Mouse (Mus musculus) kidney, postnatal 0 days (tissue): Measurements from ENCODE around the gene Sash3. TPM values are rescaled to one million over a fixed set of nuclear protein-coding genes. Genes with fewer than 3 reads are reported as not detected.
A peak's percentile ranks its signal among the peaks of the same experiment; 100 is the strongest.

ENCODE experiments used
- ATAC-seq: fragments of 200-750 bp; cut with Nextera tagmentation; replicated peaks from 2 replicates; pipeline ENCODE4 v1.8.0; 2017; ENCODE audit warnings: low read depth, moderate number of reproducible peaks, moderate TSS enrichment, moderate library complexity; ENCODE audit not compliant: low FRiP score
- DNase-seq: peaks from one replicate; pipeline ENCODE4 v3.0.0-alpha.2; 2016; ENCODE audit warnings: low spot score
- H3K27ac ChIP-seq: fragments of 300-500 bp; sonication (generic); 2 replicates; pipeline ENCODE4 v1.5.1; 2014; ENCODE audit warnings: mild to moderate bottlenecking
- H3K27me3 ChIP-seq: fragments of 300-500 bp; sonication (generic); 2 replicates; pipeline ENCODE4 v1.6.1; 2014; ENCODE audit warnings: low read length, mixed read lengths; ENCODE audit not compliant: insufficient read depth
- H3K36me3 ChIP-seq: fragments of 300-500 bp; sonication (generic); 2 replicates; pipeline ENCODE4 v1.6.1; 2014; ENCODE audit warnings: low read length, mixed read lengths; ENCODE audit not compliant: insufficient read depth
- H3K4me1 ChIP-seq: fragments of 300-500 bp; sonication (generic); replicated peaks from 2 replicates; pipeline ENCODE4 v1.6.1; 2014; ENCODE audit warnings: antibody characterized with exemption, low read length, mixed read lengths; ENCODE audit not compliant: insufficient read depth
- H3K4me2 ChIP-seq: fragments of 300-500 bp; sonication (generic); 2 replicates; pipeline ENCODE4 v1.6.1; 2014; ENCODE audit warnings: mild to moderate bottlenecking, low read length, moderate library complexity, mixed read lengths
- H3K4me3 ChIP-seq: fragments of 300-500 bp; sonication (generic); replicated peaks from 2 replicates; pipeline ENCODE4 v1.5.1; 2014; ENCODE audit warnings: low read depth, low read length
- H3K9ac ChIP-seq: fragments of 300-500 bp; sonication (generic); 2 replicates; pipeline ENCODE4 v1.6.1; 2014; ENCODE audit warnings: low read depth, low read length
- H3K9me3 ChIP-seq: fragments of 300-500 bp; sonication (generic); replicated peaks from 2 replicates; pipeline ENCODE4 v1.6.1; 2016; ENCODE audit warnings: low read length, inconsistent platforms, mixed read lengths
- CTCF ChIP-seq: IDR thresholded peaks from 2 replicates; pipeline ENCODE4 v1.5.1; 2016; ENCODE audit warnings: antibody characterized with exemption, low read depth, mild to moderate bottlenecking, moderate library complexity
- WGBS: fragments of 180-500 bp; shearing (Covaris S2); extraction: QIAGEN DNeasy Blood & Tissue Kit; methylation state at CpG from one replicate; pipeline ENCODE4 v1.1.7; 2014; 5-methylcytosine and 5-hydroxymethylcytosine counted together
- polyA plus RNA-seq: library from polyadenylated mRNA; unstranded; fragments of >200 nt; fragmentation: Nextera tagmentation; extraction: Ambion mirVana; gene quantifications from 2 replicates; pipeline ENCODE4 v1.2.1, GENCODE M21; 2015

Gene Sash3
- 1.1 and 1.2 TPM in 2 replicates for polyA plus RNA-seq

DNA sequence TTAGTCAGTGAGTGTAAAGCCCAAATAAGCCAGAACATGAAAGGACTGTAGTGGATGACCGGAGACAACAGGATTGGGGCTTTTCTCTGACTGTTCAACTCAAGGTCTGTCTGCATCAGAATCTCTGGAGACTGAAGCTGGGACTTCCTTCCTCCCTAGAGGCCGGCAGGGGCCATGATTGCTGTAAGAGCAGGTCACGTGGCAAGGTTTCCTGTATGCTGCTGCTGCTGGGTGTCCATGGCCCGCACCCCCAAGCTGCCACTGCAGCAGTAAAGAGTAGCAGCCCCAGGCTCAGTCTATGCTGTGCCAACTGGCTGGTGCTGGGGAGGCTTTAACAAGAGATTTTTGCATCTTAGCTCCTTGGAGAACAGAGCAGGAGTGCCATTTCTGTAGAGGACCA lies at the start of gene Sash3:
Gene Sash3, plus strand, starts transcription at position 175 of the 400 bp plus-strand sequence.
- Histone ChIP-seq H3K9me3 (no peaks in the 10 kb centered on the region), H3K36me3 (no peaks in the 10 kb centered on the region), H3K27me3 (no peaks in the 10 kb centered on the region), H3K4me3 (no peak within 1 kb of the TSS), H3K27ac (no peak within 1 kb of the TSS), H3K4me1 (no peaks in the 10 kb centered on the region), H3K4me2 (no peak within 1 kb of the TSS), H3K9ac (no peak within 1 kb of the TSS)
- WGBS, result 81% methylated on average over 4 of the region's 4 CpGs
- ATAC-seq (no peak), DNase-seq (no peak)
- TF ChIP-seq CTCF, result no peak

DNA sequence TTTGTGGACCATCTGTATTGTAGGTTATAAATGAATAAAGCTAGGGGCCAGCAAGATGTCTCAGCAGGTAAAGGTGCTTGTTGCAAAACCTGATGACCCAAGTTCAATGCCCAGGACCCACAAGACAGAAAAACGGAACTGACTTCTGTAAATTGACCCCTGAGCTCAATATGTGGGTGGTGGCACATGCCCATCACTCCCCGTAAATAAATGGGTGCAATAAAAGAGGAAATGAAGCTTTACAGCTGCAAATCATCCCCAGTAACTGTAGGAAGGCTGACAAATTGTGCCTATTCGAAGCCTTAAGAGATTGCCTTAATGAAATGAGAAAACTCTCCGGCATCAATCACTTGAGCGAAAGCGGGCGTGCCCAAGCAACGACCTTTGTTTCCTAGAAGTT lies 49.7 kb upstream of the Sash3 start:
- Histone ChIP-seq H3K9ac (no peak overlapping the region), H3K36me3 (no peaks in the 10 kb centered on the region), H3K27me3 (no peaks in the 10 kb centered on the region), H3K9me3 (no peaks in the 10 kb centered on the region), H3K4me1 (no peaks in the 10 kb centered on the region), H3K4me2 (no peak overlapping the region), H3K4me3 (no peak overlapping the region), H3K27ac (no peak overlapping the region)
- ATAC-seq (no peak), DNase-seq (no peak)
- WGBS, result 51% methylated on average over 8 of the region's 8 CpGs
- no peak for TF ChIP-seq CTCF

DNA sequence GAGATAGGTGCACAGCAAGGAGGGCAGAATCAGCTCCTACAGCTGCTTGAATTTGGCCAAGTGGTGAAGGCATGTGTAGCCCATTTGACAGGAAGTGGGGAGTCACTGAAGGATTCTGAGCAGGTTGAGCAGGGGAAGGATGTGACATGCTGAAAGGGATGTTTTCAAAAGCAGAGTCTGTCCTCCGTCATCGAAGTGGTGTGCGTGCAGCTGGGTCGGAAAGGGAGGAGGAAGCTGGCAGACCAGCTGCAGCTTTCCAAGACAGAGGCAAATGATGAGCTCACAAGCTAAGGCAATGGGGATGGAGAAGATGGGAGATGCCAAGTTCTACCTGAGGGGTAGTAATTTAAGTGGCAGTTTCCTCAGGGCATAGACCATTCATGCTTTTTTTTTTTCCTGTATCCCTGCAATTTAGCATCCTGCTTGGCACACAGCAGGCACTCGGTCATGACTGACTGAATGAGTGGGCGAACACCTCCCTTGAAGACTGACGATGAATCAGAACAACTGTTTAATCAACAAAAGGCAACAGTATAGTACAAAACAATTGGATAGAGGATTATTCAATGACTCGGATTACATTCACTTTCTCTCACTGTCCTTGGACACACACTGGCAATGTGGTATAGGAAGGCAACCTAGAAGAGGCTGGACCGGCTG lies 47.6 kb upstream of the Sash3 start:
- Histone ChIP-seq H3K9me3 (no peaks in the 10 kb centered on the region), H3K27ac (no peak overlapping the region), H3K4me2 (no peak overlapping the region), H3K36me3 (no peaks in the 10 kb centered on the region), H3K9ac (no peak overlapping the region), H3K4me3 (no peak overlapping the region), H3K27me3 (no peaks in the 10 kb centered on the region), H3K4me1 (no peaks in the 10 kb centered on the region)
- no peak for ATAC-seq
- no peak for DNase-seq
- 81% methylated on average over 9 of the region's 9 CpGs for WGBS
- no peak for TF ChIP-seq CTCF

DNA sequence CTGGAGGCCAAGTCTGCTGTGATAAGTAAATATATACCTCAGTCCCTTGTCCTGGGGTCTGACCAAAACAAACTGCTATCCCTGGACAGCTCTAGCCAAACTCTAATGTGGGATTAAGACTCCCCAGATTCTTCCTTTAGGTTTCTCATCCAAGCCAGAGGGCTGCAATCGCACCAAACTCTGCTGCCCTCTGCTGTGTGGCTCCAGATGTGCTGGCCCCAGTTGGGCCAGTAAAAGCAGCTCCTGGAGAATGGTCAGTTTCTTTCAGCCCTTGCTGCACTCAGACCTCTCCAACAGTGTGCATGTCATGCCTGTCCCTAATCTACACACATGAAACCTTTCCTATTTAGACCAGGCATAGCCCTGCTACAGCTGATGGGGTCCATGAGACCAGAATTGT lies 46.4 kb upstream of the Sash3 start:
- Histone ChIP-seq H3K9me3 (no peaks in the 10 kb centered on the region), H3K27me3 (no peaks in the 10 kb centered on the region), H3K4me1 (no peaks in the 10 kb centered on the region), H3K27ac (no peak overlapping the region), H3K9ac (no peak overlapping the region), H3K4me2 (no peak overlapping the region), H3K4me3 (no peak overlapping the region), H3K36me3 (no peaks in the 10 kb centered on the region)
- ATAC-seq (no peak), DNase-seq (peak; percentile 41)
- 26% methylated on average over 1 of the region's 1 CpGs for WGBS
- peak; percentile 66 for TF ChIP-seq CTCF

DNA sequence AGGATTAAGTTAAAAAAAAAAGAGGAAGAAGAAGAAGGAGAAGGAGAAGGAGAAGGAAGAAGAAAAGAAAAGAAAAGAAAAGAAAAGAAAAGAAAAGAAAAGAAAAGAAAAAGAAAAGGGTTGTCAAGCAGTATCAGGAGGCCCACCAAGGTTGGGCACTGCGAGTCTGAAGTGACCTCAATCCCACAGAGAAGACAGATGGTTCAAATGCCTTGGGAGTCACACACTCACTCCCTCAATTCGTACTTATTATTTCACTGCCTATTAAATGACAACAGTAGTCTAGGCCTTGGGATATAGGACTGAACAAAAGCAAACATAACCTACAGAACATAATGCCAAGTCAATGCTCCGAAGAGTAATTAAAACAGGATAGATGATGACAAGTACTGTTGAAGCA lies 43.0 kb upstream of the Sash3 start:
- Histone ChIP-seq H3K4me2 (no peak overlapping the region), H3K36me3 (no peaks in the 10 kb centered on the region), H3K9ac (no peak overlapping the region), H3K4me1 (no peaks in the 10 kb centered on the region), H3K4me3 (no peak overlapping the region), H3K27ac (no peak overlapping the region), H3K9me3 (no peaks in the 10 kb centered on the region), H3K27me3 (no peaks in the 10 kb centered on the region)
- DNase-seq, result no peak
- TF ChIP-seq CTCF, result no peak
- ATAC-seq, result no peak
- 82% methylated on average over 3 of the region's 3 CpGs for WGBS

DNA sequence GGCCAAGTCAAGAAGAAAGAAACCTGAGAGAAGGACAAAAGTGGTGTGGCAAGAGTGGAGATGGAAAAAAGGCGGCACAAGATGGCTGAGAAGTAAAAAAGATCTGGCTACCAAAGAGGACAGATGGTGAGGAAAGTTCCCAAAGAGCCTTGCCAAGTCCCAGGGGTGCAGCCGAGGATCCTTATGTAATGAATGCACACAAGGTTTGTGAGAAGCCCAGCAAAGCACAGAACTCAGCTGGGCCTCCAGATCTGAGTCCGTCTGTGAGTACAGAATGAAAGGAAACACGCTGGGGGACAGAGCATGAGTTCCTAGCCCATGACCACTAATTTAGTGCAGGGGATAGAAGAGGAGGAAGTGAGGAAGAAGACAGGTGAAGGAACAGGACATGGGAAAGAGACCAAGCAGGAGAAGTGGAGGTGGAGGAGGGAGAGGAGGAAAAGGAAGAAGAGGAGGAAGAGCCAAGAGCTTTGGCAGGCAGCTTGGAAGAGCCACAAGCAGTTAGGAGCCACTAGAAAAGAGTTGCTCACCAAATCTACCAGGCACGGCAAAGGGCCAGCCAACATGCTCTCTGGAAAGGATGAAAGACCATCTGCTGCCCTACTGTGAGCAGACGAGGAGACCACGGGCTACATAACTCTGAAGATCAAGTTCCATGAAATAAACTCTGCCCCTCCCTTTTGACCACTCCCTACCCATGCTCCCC lies 41.3 kb upstream of the Sash3 start:
- Histone ChIP-seq H3K4me1 (no peaks in the 10 kb centered on the region), H3K9me3 (no peaks in the 10 kb centered on the region), H3K27ac (no peak overlapping the region), H3K4me2 (no peak overlapping the region), H3K27me3 (no peaks in the 10 kb centered on the region), H3K9ac (no peak overlapping the region), H3K4me3 (no peak overlapping the region), H3K36me3 (no peaks in the 10 kb centered on the region)
- TF ChIP-seq CTCF, result no peak
- DNase-seq, result no peak
- ATAC-seq, result no peak
- 79% methylated on average over 7 of the region's 7 CpGs for WGBS
